Mouse (Mus musculus) liver, embryonic 14.5 days (tissue): Measurements from ENCODE around the gene Ttc30a2. TPM values are rescaled to one million over a fixed set of nuclear protein-coding genes. Genes with fewer than 3 reads are reported as not detected.
"Not testable (repeated sequence)": the region's sequence is repeated elsewhere in the genome, so short reads cannot be mapped to it uniquely, and the experiment has no call there.

Experiments used
- ATAC-seq: fragments of 200-750 bp; cut with Nextera tagmentation; 2 replicates; pipeline ENCODE4 v1.8.0; 2017; ENCODE audit warnings: moderate number of reproducible peaks, mild to moderate bottlenecking, moderate library complexity; ENCODE audit not compliant: insufficient read depth
- DNase-seq, 3 experiments: peaks; one replicate each; pipeline ENCODE4 v3.0.0-alpha.2; 2012 to 2013; ENCODE audit warnings: low read depth in 3 of 3, low spot score in 3 of 3
- H3K27ac ChIP-seq: fragments of 300-500 bp; sonication (generic); 2 replicates; pipeline ENCODE4 v1.5.1; 2014; ENCODE audit warnings: moderate library complexity, mild to moderate bottlenecking, control low read depth, inconsistent platforms
- H3K27me3 ChIP-seq: fragments of 300-500 bp; sonication (generic); 2 replicates; pipeline ENCODE4 v1.6.1; 2014; ENCODE audit warnings: mild to moderate bottlenecking, low read length, moderate library complexity; ENCODE audit not compliant: control insufficient read depth, insufficient read depth
- H3K36me3 ChIP-seq: fragments of 300-500 bp; sonication (generic); replicated peaks from 2 replicates; pipeline ENCODE4 v1.6.1; 2014; ENCODE audit warnings: low read depth; ENCODE audit not compliant: control insufficient read depth, insufficient read depth
- H3K4me1 ChIP-seq, 2 experiments: fragments of 200-500 bp in 1 of 2; fragments of 300-500 bp in 1 of 2; sonication (generic) in 1 of 2; replicated peaks; 2 replicates each; pipeline ENCODE4 v1.6.1; 2012 to 2014; ENCODE audit warnings: antibody characterized with exemption in 1 of 2, inconsistent platforms in 1 of 2, low read length in 1 of 2; ENCODE audit not compliant: control insufficient read depth in 2 of 2, insufficient read depth in 2 of 2
- H3K4me2 ChIP-seq: fragments of 300-500 bp; sonication (generic); 2 replicates; pipeline ENCODE4 v1.6.1; 2014; ENCODE audit warnings: low read depth, mild to moderate bottlenecking, control low read depth, moderate library complexity
- H3K4me3 ChIP-seq, 2 experiments: fragments of 200-500 bp in 1 of 2; fragments of 300-500 bp in 1 of 2; sonication (generic) in 1 of 2; 2 replicates each; pipeline ENCODE4 v1.5.1; 2012 to 2014; ENCODE audit warnings: low read depth in 2 of 2, low read length in 2 of 2, mild to moderate bottlenecking in 2 of 2, control low read depth in 1 of 2, inconsistent platforms in 1 of 2, moderate library complexity in 1 of 2; ENCODE audit not compliant: insufficient read depth in 1 of 2
- H3K9ac ChIP-seq: fragments of 300-500 bp; sonication (generic); replicated peaks from 2 replicates; pipeline ENCODE4 v1.6.1; 2014; ENCODE audit warnings: mild to moderate bottlenecking, control low read depth, moderate library complexity
- H3K9me3 ChIP-seq: fragments of 300-500 bp; sonication (generic); 2 replicates; pipeline ENCODE4 v1.6.1; 2016; ENCODE audit warnings: low read length, mixed read lengths; ENCODE audit not compliant: control insufficient read depth
- CTCF ChIP-seq: IDR thresholded peaks from 2 replicates; pipeline ENCODE4 v1.5.1; 2016; ENCODE audit warnings: antibody characterized with exemption, low read depth, control low read depth
- EP300 ChIP-seq: IDR thresholded peaks from 2 replicates; pipeline ENCODE4 v1.6.1; 2016; ENCODE audit warnings: antibody characterized with exemption, low read depth
- WGBS: fragments of 180-500 bp; shearing (Covaris S2); extraction: QIAGEN DNeasy Blood & Tissue Kit; methylation state at CpG from one replicate; pipeline ENCODE4 v1.1.7; 2014; ENCODE audit not compliant: insufficient replicate concordance; 5-methylcytosine and 5-hydroxymethylcytosine counted together
- polyA plus RNA-seq, 2 experiments: library from polyadenylated mRNA; depleted of rRNA in 1 of 2; stranded (reverse) in 1 of 2; unstranded in 1 of 2; fragments of >200 nt; fragmentation: Nextera tagmentation in 1 of 2; extraction: Ambion mirVana in 1 of 2; gene quantifications; 2 replicates each; pipeline versions ENCODE4 v1.2.1 to v1.2.3; 2012 to 2014

The Ttc30a2 gene
- polyA plus RNA-seq, 2 experiments: 0.05 to 0.09 TPM

DNA sequence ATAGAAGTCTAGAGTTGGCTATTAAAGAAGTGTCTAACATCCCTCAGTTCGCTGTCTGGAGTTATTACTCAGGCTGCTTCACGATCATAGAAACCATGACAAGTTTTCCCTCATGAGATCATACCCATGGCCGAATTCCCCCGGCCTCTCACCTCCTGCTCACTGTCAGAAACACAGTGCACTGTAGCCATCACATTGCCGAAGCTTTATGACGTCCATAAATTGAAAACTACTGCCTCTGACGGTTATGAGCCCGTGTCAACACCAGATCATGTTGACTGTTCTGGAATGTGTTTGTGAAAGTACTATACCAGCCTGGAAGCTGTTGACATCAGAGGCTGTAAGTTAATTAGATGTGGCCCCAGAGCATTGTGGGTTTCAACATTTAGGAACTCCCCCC is 27.3 kb downstream of the Ttc30a2 start:
- Histone ChIP-seq H3K9ac (no peak overlapping the region), H3K4me3 (no peak overlapping the region), H3K36me3 (no peaks in the 10 kb centered on the region), H3K4me2 (no peak overlapping the region), H3K27me3 (no peaks in the 10 kb centered on the region), H3K9me3 (no peaks in the 10 kb centered on the region), H3K27ac (no peak overlapping the region), H3K4me1 (no peaks in the 10 kb centered on the region)
- DNase-seq (no peak), ATAC-seq (no peak)
- WGBS: 64% methylated on average over 8 of the region's 8 CpGs
- no peak for TF ChIP-seq EP300
- TF ChIP-seq CTCF: no peak

DNA sequence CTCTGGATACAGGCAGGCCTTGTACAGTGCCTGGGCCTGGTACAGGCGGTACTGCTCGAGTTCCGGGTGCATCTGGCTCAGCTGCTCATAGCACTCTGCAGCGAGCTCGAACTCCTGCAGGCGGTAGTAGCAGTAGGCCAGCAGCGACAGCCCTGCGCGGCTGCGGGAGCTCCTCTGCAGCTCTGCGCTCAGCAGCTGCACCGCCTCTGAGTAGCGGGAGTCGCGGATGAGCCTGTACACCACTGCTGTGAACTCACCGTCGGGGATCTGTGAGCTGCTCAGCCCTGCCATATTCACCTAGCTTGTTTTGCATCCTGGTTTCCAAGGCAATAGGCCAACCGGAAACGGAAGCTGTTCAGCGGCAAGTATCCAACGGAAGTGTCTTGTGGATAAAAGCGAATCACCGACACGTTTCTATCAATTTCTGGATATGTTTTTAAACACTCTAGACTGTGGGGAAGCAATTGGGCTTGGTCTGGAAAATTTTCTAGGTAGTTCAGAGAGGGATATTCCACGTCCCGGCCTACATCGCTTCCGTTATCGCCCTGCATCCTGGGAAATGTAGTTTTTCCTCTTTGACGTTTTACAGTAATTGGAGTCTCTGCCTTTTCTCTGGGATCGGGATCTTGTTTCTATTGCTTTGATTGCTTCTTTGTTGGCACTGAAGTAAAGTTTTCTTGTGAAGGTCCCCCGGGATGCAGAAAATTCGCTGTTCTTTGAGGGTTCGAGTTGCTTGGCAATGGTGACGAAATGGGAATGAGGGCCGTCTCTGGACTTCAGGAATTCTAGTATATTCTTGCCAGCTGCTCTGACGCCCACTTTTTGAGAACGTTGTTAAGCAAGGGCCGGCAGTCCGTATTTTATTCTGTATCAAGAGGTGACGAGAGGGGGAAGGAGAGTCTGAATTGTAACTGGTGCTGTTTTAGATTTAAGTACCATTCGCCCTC is 39.6 kb downstream of the Ttc30a2 start, which contains the start of gene Ttc30b:
Ttc30b (minus strand) TSS at position 469 of the 947 bp plus-strand sequence.
- Histone ChIP-seq H3K4me3 (peak within 1 kb of the TSS; percentile 70 to 93), H3K4me2 (peak within 1 kb of the TSS; percentile 83), H3K9ac (peak within 1 kb of the TSS; percentile 66), H3K9me3 (no peaks in the 10 kb centered on the region), H3K36me3 (no peaks in the 10 kb centered on the region), H3K4me1 (peaks cover 0 to 7% of the 10 kb centered on the region in 2 experiments; a peak in 2 of 4 replicates), H3K27ac (no peak within 1 kb of the TSS), H3K27me3 (no peaks in the 10 kb centered on the region)
- TF ChIP-seq CTCF (no peak), EP300 (no peak)
- 5% methylated on average over 33 of the region's 42 CpGs for WGBS
- peak; percentile 74; the same call in 1 of the 2 replicates for ATAC-seq
- peak; percentile 53 to 59 (median 57) for DNase-seq

DNA sequence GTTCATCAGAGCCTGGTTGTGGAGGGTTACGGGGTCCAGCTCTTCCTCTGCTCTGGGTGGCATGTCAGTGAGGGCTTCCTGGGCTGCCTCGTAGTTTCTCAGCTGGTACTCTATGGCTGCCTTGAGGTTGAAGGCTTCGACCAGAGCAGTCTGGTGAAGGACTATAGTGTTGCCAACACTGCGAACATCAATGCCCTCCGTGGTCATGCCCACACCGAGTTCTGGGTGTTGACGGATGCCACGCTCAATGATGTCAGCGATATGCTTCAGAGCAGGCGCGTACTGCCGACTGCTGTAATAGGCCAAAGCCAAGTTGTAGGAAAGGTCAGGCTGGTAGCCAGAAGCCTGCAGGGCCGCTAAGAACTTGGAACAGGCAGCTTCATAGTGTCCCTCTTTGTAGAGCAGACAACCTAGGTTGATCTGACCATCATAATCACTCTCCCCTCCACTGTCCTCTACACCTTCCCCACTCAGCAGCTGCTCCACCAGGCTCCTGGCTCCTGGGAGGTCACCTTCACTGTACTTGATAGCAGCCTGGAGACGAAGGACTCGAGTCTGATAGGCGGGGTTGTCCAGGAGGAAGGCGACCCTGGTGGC is 40.4 kb downstream of the Ttc30a2 start:
- H3K4me1 ChIP-seq, H3K36me3 ChIP-seq, H3K9me3 ChIP-seq, H3K9ac ChIP-seq, H3K27me3 ChIP-seq, ATAC-seq, H3K27ac ChIP-seq, DNase-seq: not testable (repeated sequence)
- Histone ChIP-seq H3K4me3 (peak overlapping the region; percentile 70 to 93), H3K4me2 (peak overlapping the region; percentile 83)
- WGBS: 72% methylated on average over 14 of the region's 17 CpGs

DNA sequence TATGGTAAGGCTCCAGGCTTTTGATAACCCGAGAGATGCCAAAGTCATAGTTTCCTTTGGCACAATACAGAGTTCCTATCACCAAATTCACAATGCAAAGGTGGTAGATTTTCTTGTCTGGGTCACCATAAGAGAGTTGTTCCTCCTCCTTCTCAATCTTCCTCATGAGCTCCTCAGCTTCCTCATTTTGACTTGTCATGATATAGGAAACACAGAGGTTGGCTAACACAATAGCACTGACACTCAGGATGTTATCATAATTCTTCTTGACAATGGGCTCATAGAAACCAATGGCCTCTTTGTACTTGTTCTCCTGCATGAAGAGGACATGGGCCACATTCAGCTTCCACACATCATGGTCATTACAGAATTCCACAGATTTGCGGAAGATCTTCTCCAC is 41.3 kb downstream of the Ttc30a2 start:
- H3K9me3 ChIP-seq, ATAC-seq, DNase-seq, H3K4me1 ChIP-seq, H3K27ac ChIP-seq, H3K4me2 ChIP-seq, H3K36me3 ChIP-seq, H3K4me3 ChIP-seq, H3K27me3 ChIP-seq, H3K9ac ChIP-seq: not testable (repeated sequence)
- WGBS: 76% methylated on average over 2 of the region's 2 CpGs

DNA sequence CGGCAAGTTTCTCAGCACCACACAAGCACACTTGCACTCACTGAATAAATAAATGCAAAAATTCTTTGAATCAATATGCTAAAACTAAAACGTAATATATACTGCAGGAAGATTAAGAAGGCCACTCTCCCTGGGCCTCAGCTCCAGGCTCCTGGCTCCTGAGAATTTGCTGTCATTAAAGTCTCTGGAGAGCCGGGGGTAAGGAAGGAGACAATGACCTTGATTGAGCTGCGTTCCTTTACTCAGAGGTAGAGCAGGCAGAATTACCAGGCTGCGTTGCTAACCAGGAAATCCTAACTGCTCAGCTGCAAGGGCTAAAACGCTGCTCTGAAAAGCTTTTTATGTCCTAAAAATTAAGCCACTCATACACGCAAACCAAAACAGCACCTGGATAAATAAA is 44.4 kb downstream of the Ttc30a2 start:
- Histone ChIP-seq H3K4me3 (no peak overlapping the region), H3K4me1 (peaks cover 0 to 2% of the 10 kb centered on the region in 2 experiments; a peak in 1 of 4 replicates), H3K27ac (no peak overlapping the region), H3K9me3 (no peaks in the 10 kb centered on the region), H3K4me2 (no peak overlapping the region), H3K9ac (no peak overlapping the region), H3K27me3 (no peaks in the 10 kb centered on the region), H3K36me3 (no peaks in the 10 kb centered on the region; the same call in 1 of the 2 replicates)
- WGBS: 52% methylated on average over 7 of the region's 7 CpGs
- ATAC-seq (no peak), DNase-seq (no peak)
- no peak for TF ChIP-seq CTCF
- TF ChIP-seq EP300: no peak
